In the genomic region with DNA sequence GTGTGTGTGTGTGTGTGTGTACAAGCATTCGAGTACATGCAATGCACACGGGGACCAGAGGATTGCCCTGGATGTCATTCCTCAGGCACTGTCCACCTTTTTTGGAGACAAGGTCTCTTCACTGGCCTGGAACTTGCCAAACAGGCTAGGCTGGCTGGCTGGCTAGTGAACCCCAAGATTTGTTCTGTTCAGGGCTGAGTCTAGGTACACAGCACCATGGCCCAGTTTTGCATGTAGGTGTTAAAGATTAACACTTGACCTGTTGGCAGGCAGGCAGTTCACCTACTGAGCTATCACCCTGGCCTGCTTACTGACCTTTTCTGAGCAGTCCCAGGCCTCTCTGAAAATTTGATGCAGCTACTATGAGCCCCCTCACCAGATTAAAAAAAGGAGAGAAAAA, we compare ENCODE assay signal across 20 mouse cellular contexts. TPM values are rescaled to one million over a fixed set of nuclear protein-coding genes. Genes with fewer than 3 reads are reported as not detected.
DNase-seq lines count a peak whose midpoint lies in the region; ATAC-seq and TF ChIP-seq lines count a peak whose summit lies in the region.
"Had no signal": no experiment of that assay in that cellular context is flagged by ENCODE, and none has a peak within 500 bp of the region (broad histone marks: within the 10 kb centered on the region; RNA-seq: fewer than 3 reads in every experiment).

No protein-coding gene starts in this region.

- peak; percentile 69 for DNase-seq in kidney, adult 18-20 months
- peak; percentile 49 to 62 for DNase-seq in lung, adult 18-20 months
- no peak for DNase-seq in lung, postnatal 0 days (ENCODE audit: low spot score)
- peak; percentile 37 for DNase-seq in kidney, postnatal 10 days
- peak; percentile 46 for DNase-seq in liver, postnatal 0 days
- no peak for DNase-seq in adrenal gland, adult 2 months
- DNase-seq: adrenal gland, postnatal 36 days; cerebellum, adult 9-10 months; gastrocnemius, adult 2 months; layer of hippocampus, adult 9-11 months; left cerebral cortex, postnatal 4 days; lung, postnatal 4 days; right cerebral cortex, postnatal 4 days had no signal

- no peak for TF ChIP-seq EP300 in lung, postnatal 0 days (IDR thresholded peaks at IDR 0.05)
- TF ChIP-seq EP300 in liver, postnatal 0 days (IDR thresholded peaks at IDR 0.05; ENCODE audit: low read depth), result no peak

- no peak for TF ChIP-seq CTCF in lung, postnatal 0 days (IDR thresholded peaks at IDR 0.05)
- no peak for TF ChIP-seq CTCF in liver, postnatal 0 days (IDR thresholded peaks at IDR 0.05; ENCODE audit: low read depth)

- H3K36me3 ChIP-seq in kidney, embryonic 16.5 days (ENCODE audit: insufficient read depth, low read length), result peaks cover 29% of the 10 kb centered on the region
- H3K36me3 ChIP-seq in lung, postnatal 0 days (ENCODE audit: insufficient read depth, low read length), result peaks cover 18% of the 10 kb centered on the region; the same call in 1 of the 2 replicates
- peaks cover 11% of the 10 kb centered on the region for H3K36me3 ChIP-seq in liver, postnatal 0 days (replicated peaks; ENCODE audit: insufficient read depth, low read length)

- no peak overlapping the region for H3K27ac ChIP-seq in kidney, embryonic 16.5 days (ENCODE audit: low read length)
- no peak overlapping the region for H3K27ac ChIP-seq in lung, postnatal 0 days (ENCODE audit: low read length)
- peak overlapping the region; percentile 79 for H3K27ac ChIP-seq in liver, postnatal 0 days (ENCODE audit: low read depth)
- H3K27ac ChIP-seq: gastrocnemius, adult 2 months; hindbrain, embryonic 12.5 days; limb, embryonic 15.5 days; neural tube, embryonic 13.5 days had no signal

- WGBS in kidney, embryonic 16.5 days, result 82% methylated on average over 2 of the region's 2 CpGs
- WGBS in lung, postnatal 0 days, result 75% methylated on average over 2 of the region's 2 CpGs
- 56% methylated on average over 2 of the region's 2 CpGs for WGBS in liver, postnatal 0 days (ENCODE audit: insufficient replicate concordance)

- no peak overlapping the region for H3K9ac ChIP-seq in kidney, embryonic 16.5 days (replicated peaks; ENCODE audit: low read length)
- H3K9ac ChIP-seq in lung, postnatal 0 days (replicated peaks; ENCODE audit: low read depth), result no peak overlapping the region
- H3K9ac ChIP-seq in liver, postnatal 0 days (replicated peaks), result no peak overlapping the region
- H3K9ac ChIP-seq: hindbrain, embryonic 12.5 days; limb, embryonic 15.5 days; neural tube, embryonic 13.5 days had no signal

- no peaks in the 10 kb centered on the region for H3K4me1 ChIP-seq in kidney, embryonic 16.5 days (ENCODE audit: insufficient read depth, low read length)
- H3K4me1 ChIP-seq in lung, postnatal 0 days (ENCODE audit: insufficient read depth, low read depth, low read length), result no peaks in the 10 kb centered on the region
- H3K4me1 ChIP-seq in liver, postnatal 0 days (ENCODE audit: insufficient read depth), result peaks cover 7% of the 10 kb centered on the region; the same call in 1 of the 2 replicates
- H3K4me1 ChIP-seq: hindbrain, embryonic 12.5 days; limb, embryonic 15.5 days; neural tube, embryonic 13.5 days had no signal

- no peak overlapping the region for H3K4me2 ChIP-seq in kidney, embryonic 16.5 days (replicated peaks; ENCODE audit: low read depth, low read length)
- H3K4me2 ChIP-seq in lung, postnatal 0 days (replicated peaks; ENCODE audit: low read depth, low read length), result no peak overlapping the region
- no peak overlapping the region for H3K4me2 ChIP-seq in liver, postnatal 0 days (ENCODE audit: low read depth, low read length)
- H3K4me2 ChIP-seq: hindbrain, embryonic 12.5 days; limb, embryonic 15.5 days; neural tube, embryonic 13.5 days had no signal

- no peaks in the 10 kb centered on the region for H3K9me3 ChIP-seq in kidney, embryonic 16.5 days (ENCODE audit: low read length)
- no peaks in the 10 kb centered on the region for H3K9me3 ChIP-seq in lung, postnatal 0 days (ENCODE audit: low read length)
- no peaks in the 10 kb centered on the region for H3K9me3 ChIP-seq in liver, postnatal 0 days (ENCODE audit: low read length)
- H3K9me3 ChIP-seq: hindbrain, embryonic 12.5 days; limb, embryonic 15.5 days; neural tube, embryonic 13.5 days had no signal

- H3K27me3 ChIP-seq in kidney, embryonic 16.5 days (ENCODE audit: insufficient read depth, low read length), result no peaks in the 10 kb centered on the region
- H3K27me3 ChIP-seq in lung, postnatal 0 days (replicated peaks; ENCODE audit: insufficient read depth, low read length), result no peaks in the 10 kb centered on the region
- no peaks in the 10 kb centered on the region for H3K27me3 ChIP-seq in liver, postnatal 0 days (ENCODE audit: insufficient read depth, low read length)
- H3K27me3 ChIP-seq: hindbrain, embryonic 12.5 days; limb, embryonic 15.5 days; neural tube, embryonic 13.5 days had no signal

- H3K4me3 ChIP-seq in kidney, embryonic 16.5 days (ENCODE audit: low read length), result no peak overlapping the region
- no peak overlapping the region for H3K4me3 ChIP-seq in lung, postnatal 0 days (ENCODE audit: low read depth, low read length)
- H3K4me3 ChIP-seq in liver, postnatal 0 days (ENCODE audit: low read depth, low read length), result no peak overlapping the region
- H3K4me3 ChIP-seq: gastrocnemius, adult 2 months; hindbrain, embryonic 12.5 days; limb, embryonic 15.5 days; myocyte; neural tube, embryonic 13.5 days had no signal

- no peak for ATAC-seq in kidney, embryonic 16.5 days (ENCODE audit: low FRiP score, low TSS enrichment)
- ATAC-seq in lung, postnatal 0 days, result no peak
- ATAC-seq in liver, postnatal 0 days, result peak; percentile 89
- ATAC-seq: forebrain, embryonic 14.5 days; midbrain, embryonic 16.5 days had no signal

RNA-seq across cellular contexts. Expression of a gene that starts 13.6 kb away (rescaled TPM):
- polyA plus RNA-seq in kidney, embryonic 16.5 days (2015; fragmentation: Nextera tagmentation; extraction: Ambion mirVana), result 43.3 and 46.3 TPM in 2 replicates
- polyA plus RNA-seq in lung, postnatal 0 days (2015; fragmentation: Nextera tagmentation; extraction: Ambion mirVana), result 120 and 155 TPM in 2 replicates
- 21.5 and 23.2 TPM in 2 replicates for polyA plus RNA-seq in liver, postnatal 0 days (2015; fragmentation: Nextera tagmentation; extraction: Ambion mirVana)
- total RNA-seq in adrenal gland, adult 2 months (2021), result 100 to 1,000 TPM; 241 to 274 TPM
- 38.9 and 46.0 TPM in 2 replicates for polyA plus RNA-seq in adrenal gland, adult 2 months (2012; rRNA removed)

RNA-seq across cellular contexts. Expression of a gene that starts 32.1 kb away (rescaled TPM):
- 33.8 and 36.0 TPM in 2 replicates for polyA plus RNA-seq in kidney, embryonic 16.5 days (2015; fragmentation: Nextera tagmentation; extraction: Ambion mirVana)
- 38.9 and 42.7 TPM in 2 replicates for polyA plus RNA-seq in lung, postnatal 0 days (2015; fragmentation: Nextera tagmentation; extraction: Ambion mirVana)
- polyA plus RNA-seq in liver, postnatal 0 days (2015; fragmentation: Nextera tagmentation; extraction: Ambion mirVana), result 90.4 and 109 TPM in 2 replicates
- total RNA-seq in adrenal gland, adult 2 months (2021), result 100 to 1,000 TPM; 390 to 465 TPM
- polyA plus RNA-seq in adrenal gland, adult 2 months (2012; rRNA removed), result 96.6 and 123 TPM in 2 replicates

RNA-seq across cellular contexts. Expression of a gene that starts 32.2 kb away (rescaled TPM):
- 18.9 and 19.5 TPM in 2 replicates for polyA plus RNA-seq in kidney, embryonic 16.5 days (2015; fragmentation: Nextera tagmentation; extraction: Ambion mirVana)
- 15.9 and 19.7 TPM in 2 replicates for polyA plus RNA-seq in lung, postnatal 0 days (2015; fragmentation: Nextera tagmentation; extraction: Ambion mirVana)
- 4.0 and 5.2 TPM in 2 replicates for polyA plus RNA-seq in liver, postnatal 0 days (2015; fragmentation: Nextera tagmentation; extraction: Ambion mirVana)
- 10 to 100 TPM; 12.9 to 25.6 TPM for total RNA-seq in adrenal gland, adult 2 months (2021)
- 25.5 and 29.3 TPM in 2 replicates for polyA plus RNA-seq in adrenal gland, adult 2 months (2012; rRNA removed)

Comparison
In these comparisons a context has a peak if more than half of its experiments do, and no peak if none do; other contexts are left out.
1. DNase-seq: peak in kidney, adult 18-20 months (single experiment), lung, adult 18-20 months (2 of 2), kidney, postnatal 10 days (single experiment) and liver, postnatal 0 days (single experiment); none in lung, postnatal 0 days (single experiment) and adrenal gland, adult 2 months (single experiment).